Mouse (Mus musculus) embryonic fibroblast, embryonic 13.5 days (primary cell): ENCODE data around the gene Olfr1128. TPM values are rescaled to one million over a fixed set of nuclear protein-coding genes. Genes with fewer than 3 reads are reported as not detected.

Experiments
- polyA plus RNA-seq: library from polyadenylated mRNA; stranded (reverse); fragments of >200 nt; gene quantifications from 2 replicates; pipeline ENCODE4 v1.2.4, GENCODE M21; 2011; ENCODE audit warnings: low read depth; ENCODE audit not compliant: missing spikeins, insufficient read length

Gene Olfr1128
- polyA plus RNA-seq, 1 experiment: not detected

Other genes starting within 250 kb of the Olfr1128 start
- not detected in 2 replicates for gene Olfr1118, start 238.0 kb downstream of the Olfr1128 start, polyA plus RNA-seq
- not detected in 2 replicates for gene Olfr1120, start 190.7 kb downstream of the Olfr1128 start, polyA plus RNA-seq
- not detected in 2 replicates for gene Olfr1121, start 175.6 kb downstream of the Olfr1128 start, polyA plus RNA-seq
- gene Olfr1122, start 159.7 kb downstream of the Olfr1128 start, polyA plus RNA-seq: not detected in 2 replicates
- gene Olfr1123, start 128.9 kb downstream of the Olfr1128 start, polyA plus RNA-seq: 0.11 TPM in 1 of 2 replicates, not detected in the other
- not detected in 2 replicates for gene Olfr1124, start 115.3 kb downstream of the Olfr1128 start, polyA plus RNA-seq
- gene Olfr1126, start 91.6 kb downstream of the Olfr1128 start, polyA plus RNA-seq: not detected in 2 replicates
- gene Pramel7, start 48.4 kb downstream of the Olfr1128 start, polyA plus RNA-seq: not detected in 2 replicates
- not detected in 2 replicates for gene Pramel6, start 39.0 kb downstream of the Olfr1128 start, polyA plus RNA-seq
- not detected in 2 replicates for gene Olfr153, start 13.7 kb downstream of the Olfr1128 start, polyA plus RNA-seq
- gene Olfr1129, start 28.4 kb upstream of the Olfr1128 start, polyA plus RNA-seq: not detected in 2 replicates
- not detected in 2 replicates for gene Olfr1130, start 60.7 kb upstream of the Olfr1128 start, polyA plus RNA-seq
- gene Olfr1131, start 81.6 kb upstream of the Olfr1128 start, polyA plus RNA-seq: not detected in 2 replicates
- gene Olfr1132, start 92.0 kb upstream of the Olfr1128 start, polyA plus RNA-seq: not detected in 2 replicates
- gene Olfr1133, start 101.8 kb upstream of the Olfr1128 start, polyA plus RNA-seq: not detected in 2 replicates
- not detected in 2 replicates for gene Olfr1134, start 112.9 kb upstream of the Olfr1128 start, polyA plus RNA-seq
- gene Olfr1135, start 128.1 kb upstream of the Olfr1128 start, polyA plus RNA-seq: not detected in 2 replicates
- gene Olfr1136, start 148.4 kb upstream of the Olfr1128 start, polyA plus RNA-seq: not detected in 2 replicates
- gene Olfr1137, start 167.6 kb upstream of the Olfr1128 start, polyA plus RNA-seq: not detected in 2 replicates
- gene Olfr1138, start 194.4 kb upstream of the Olfr1128 start, polyA plus RNA-seq: not detected in 2 replicates
- gene Olfr1140, start 198.2 kb upstream of the Olfr1128 start, polyA plus RNA-seq: not detected in 2 replicates
- not detected in 2 replicates for gene Olfr1141, start 208.4 kb upstream of the Olfr1128 start, polyA plus RNA-seq
- not detected in 2 replicates for gene Olfr152, start 233.9 kb upstream of the Olfr1128 start, polyA plus RNA-seq